In the genomic region with DNA sequence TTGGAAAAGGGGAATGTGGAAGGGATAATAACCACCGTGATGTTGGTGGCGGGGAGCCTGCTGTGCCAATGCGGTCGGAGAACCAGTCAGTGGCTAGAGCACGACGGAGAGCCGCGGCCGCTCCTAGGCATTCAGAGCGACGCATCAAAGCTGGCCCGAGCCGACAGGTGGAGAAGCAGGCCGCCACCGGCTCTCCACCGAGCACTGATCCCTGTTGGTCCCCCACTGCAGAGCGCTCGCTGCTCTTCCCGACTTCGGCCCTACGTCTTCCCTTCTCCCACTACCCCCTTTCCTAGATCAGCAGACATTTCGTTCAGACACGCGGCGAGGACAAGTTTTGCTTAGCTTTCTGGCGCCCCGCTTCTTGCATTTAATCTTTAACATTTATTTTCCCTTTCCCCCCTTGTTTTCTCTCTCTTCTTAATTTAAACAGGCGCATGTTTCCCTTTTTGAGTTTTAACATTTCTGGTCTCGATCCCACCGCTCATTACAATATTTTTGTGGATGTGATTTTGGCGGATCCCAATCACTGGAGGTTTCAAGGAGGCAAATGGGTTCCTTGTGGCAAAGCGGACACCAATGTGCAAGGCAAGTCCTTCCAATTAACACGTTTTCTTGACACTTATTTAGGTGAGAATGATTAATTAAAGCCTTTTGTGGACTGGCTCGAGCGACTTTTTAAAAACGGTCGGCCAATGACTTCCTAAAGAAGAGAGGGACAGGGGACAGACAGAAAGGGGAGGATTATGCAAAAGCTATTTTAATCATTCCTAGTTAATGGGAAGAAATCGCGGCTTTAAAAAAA, we compare ENCODE assay signal across 9 mouse cellular contexts. TPM values are rescaled to one million over a fixed set of nuclear protein-coding genes. Genes with fewer than 3 reads are reported as not detected.
DNase-seq lines count a peak whose midpoint lies in the region; ATAC-seq lines count a peak whose summit lies in the region.
"Had no signal": no experiment of that assay in that cellular context is flagged by ENCODE, and none has a peak within 500 bp of the region (broad histone marks: within the 10 kb centered on the region; RNA-seq: fewer than 3 reads in every experiment).

No protein-coding gene starts in this region.

- no peaks in the 10 kb centered on the region for H3K9me3 ChIP-seq in hindbrain, embryonic 10.5 days
- H3K9me3 ChIP-seq: liver, embryonic 15.5 days had no signal

- no peak overlapping the region for H3K27ac ChIP-seq in hindbrain, embryonic 10.5 days
- H3K27ac ChIP-seq: liver, embryonic 15.5 days had no signal

- H3K4me1 ChIP-seq in hindbrain, embryonic 10.5 days (replicated peaks) = peaks cover 19% of the 10 kb centered on the region

- under 1% methylated on average over 39 of the region's 39 CpGs for WGBS in hindbrain, embryonic 10.5 days

- peaks cover 100% of the 10 kb centered on the region for H3K27me3 ChIP-seq in hindbrain, embryonic 10.5 days (ENCODE audit: insufficient read depth, poor library complexity, severe bottlenecking)

- peak; percentile 12; the same call in 1 of the 2 replicates for ATAC-seq in megakaryocyte progenitor cell, adult 5-6 weeks (replicated peaks; ENCODE audit: poor library complexity)

- H3K4me3 ChIP-seq in hindbrain, embryonic 10.5 days = peak overlapping the region; percentile 29
- H3K4me3 ChIP-seq: liver, embryonic 15.5 days had no signal

- no peaks in the 10 kb centered on the region for H3K36me3 ChIP-seq in hindbrain, embryonic 10.5 days
- H3K36me3 ChIP-seq: liver, embryonic 15.5 days had no signal

- DNase-seq in embryo, embryonic 10 days (ENCODE audit: low spot score) = peak; percentile 68
- no peak for DNase-seq in embryo, embryonic 9.5 days (ENCODE audit: extremely low spot score)
- DNase-seq in spleen, adult 18-20 months = peak; percentile 6 to 23
- DNase-seq in spleen, adult 12 weeks (ENCODE audit: low spot score) = no peak
- peak; percentile 10 for DNase-seq in hindbrain, embryonic 10.5 days (ENCODE audit: low spot score)
- DNase-seq in testis, postnatal 10 days (ENCODE audit: low spot score) = peak; percentile 40
- DNase-seq in spleen, postnatal 14 days (ENCODE audit: low spot score in 2 of 2) = no peak

RNA-seq across cellular contexts. Expression of a gene that starts 3.0 kb away (rescaled TPM):
- polyA plus RNA-seq in hindbrain, embryonic 10.5 days (2016; fragmentation: Nextera tagmentation; extraction: Ambion mirVana) = 0.30 TPM in 1 of 2 replicates, not detected in the other
- total RNA-seq in megakaryocyte progenitor cell, adult 5-6 weeks (2015) = 0.42 and 0.59 TPM in 2 replicates
- not detected in 2 replicates for total RNA-seq in megakaryocyte progenitor cell, adult 5-6 weeks (2017)

Comparison
In these comparisons a context has a peak if more than half of its experiments do, and no peak if none do; other contexts are left out.
1. DNase-seq: peak in embryo, embryonic 10 days (single experiment), spleen, adult 18-20 months (2 of 2), hindbrain, embryonic 10.5 days (single experiment) and testis, postnatal 10 days (single experiment); none in embryo, embryonic 9.5 days (single experiment), spleen, adult 12 weeks (single experiment) and spleen, postnatal 14 days (0 of 2).